Mouse (Mus musculus): ENCODE data around the gene Slc44a4.

DNA sequence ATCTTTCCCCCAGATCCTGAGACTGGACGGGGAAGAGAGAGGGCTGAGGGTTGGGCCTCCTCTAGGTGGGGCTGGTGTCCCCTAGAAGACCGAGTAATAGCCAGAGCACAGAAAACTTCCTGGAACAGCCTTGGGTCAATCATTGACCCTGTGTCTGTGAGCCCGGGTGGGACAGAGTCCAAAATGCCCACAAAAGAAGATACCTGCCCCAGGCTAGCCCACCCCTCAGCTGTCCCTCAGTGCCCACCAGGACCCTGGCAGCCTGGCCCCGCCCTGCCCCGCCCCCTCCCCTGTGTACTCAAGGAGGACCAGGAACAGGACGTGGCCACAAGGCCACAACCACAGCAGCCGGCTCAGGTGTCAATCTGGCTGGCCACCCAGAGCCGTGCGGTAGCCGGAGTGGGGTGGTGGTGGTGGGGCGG, 1.2 kb downstream of the Slc44a4 start:
- TF ChIP-seq CTCF (IDR thresholded peaks at IDR 0.05; ENCODE audit: low read depth) (peak; percentile 52), EP300 (IDR thresholded peaks at IDR 0.05; ENCODE audit: low read depth) (no peak)
